Mouse (Mus musculus) forebrain, embryonic 14.5 days (tissue): ENCODE measurements around the gene Adgrg3. TPM values are rescaled to one million over a fixed set of nuclear protein-coding genes. Genes with fewer than 3 reads are reported as not detected.
"Not testable (repeated sequence)": the region's sequence is repeated elsewhere in the genome, so short reads cannot be mapped to it uniquely, and the experiment has no call there.

Experiments
- ATAC-seq: fragments of 200-750 bp; cut with Nextera tagmentation; 2 replicates; pipeline ENCODE4 v1.8.0; 2017; ENCODE audit warnings: mild to moderate bottlenecking, moderate library complexity
- DNase-seq: peaks from one replicate; pipeline ENCODE4 v3.0.0-alpha.2; 2015; ENCODE audit warnings: low spot score
- H3K27ac ChIP-seq: fragments of 300-500 bp; sonication (generic); 2 replicates; pipeline ENCODE4 v1.5.1; 2014; ENCODE audit warnings: low read depth, mild to moderate bottlenecking, control low read depth, low read length, moderate library complexity
- H3K27me3 ChIP-seq: fragments of 300-500 bp; sonication (generic); replicated peaks from 2 replicates; pipeline ENCODE4 v1.6.1; 2014; ENCODE audit warnings: low read length, control low read depth, mixed read lengths; ENCODE audit not compliant: control insufficient read depth, insufficient read depth
- H3K36me3 ChIP-seq: fragments of 300-500 bp; sonication (generic); 2 replicates; pipeline ENCODE4 v1.6.1; 2014; ENCODE audit warnings: low read length, control low read depth; ENCODE audit not compliant: control insufficient read depth, insufficient read depth
- H3K4me1 ChIP-seq: fragments of 300-500 bp; sonication (generic); 2 replicates; pipeline ENCODE4 v1.6.1; 2014; ENCODE audit warnings: antibody characterized with exemption, low read length, control low read depth; ENCODE audit not compliant: control insufficient read depth, insufficient read depth
- H3K4me2 ChIP-seq: fragments of 300-500 bp; sonication (generic); 2 replicates; pipeline ENCODE4 v1.6.1; 2014; ENCODE audit warnings: mild to moderate bottlenecking, control low read depth, low read length
- H3K4me3 ChIP-seq: fragments of 300-500 bp; sonication (generic); 2 replicates; pipeline ENCODE4 v1.5.1; 2014; ENCODE audit warnings: low read depth, low read length, control low read depth
- H3K9ac ChIP-seq: fragments of 300-500 bp; sonication (generic); 2 replicates; pipeline ENCODE4 v1.6.1; 2014; ENCODE audit warnings: mild to moderate bottlenecking, low read length, control low read depth, moderate library complexity
- H3K9me3 ChIP-seq: fragments of 300-500 bp; sonication (generic); replicated peaks from 2 replicates; pipeline ENCODE4 v1.6.1; 2016; ENCODE audit warnings: low read length, control low read depth, mixed read lengths; ENCODE audit not compliant: control insufficient read depth
- WGBS: fragments of 180-500 bp; shearing (Covaris S2); extraction: QIAGEN DNeasy Blood & Tissue Kit; methylation state at CpG from one replicate; pipeline ENCODE4 v1.1.7; 2014; 5-methylcytosine and 5-hydroxymethylcytosine counted together
- polyA plus RNA-seq: library from polyadenylated mRNA; unstranded; fragments of >200 nt; fragmentation: Nextera tagmentation; extraction: Ambion mirVana; gene quantifications from 2 replicates; pipeline ENCODE4 v1.2.1, GENCODE M21; 2014

Gene Adgrg3
- polyA plus RNA-seq, 1 experiment from 2014 or later, result 1.2 TPM

- Histone ChIP-seq H3K36me3 (no peaks in the 10 kb centered on the region), H3K27me3 (no peaks in the 10 kb centered on the region), H3K9me3 (no peaks in the 10 kb centered on the region), H3K4me2 (no peak overlapping the region), H3K4me3 (no peak overlapping the region), H3K27ac (no peak overlapping the region), H3K9ac (no peak overlapping the region), H3K4me1 (no peaks in the 10 kb centered on the region)
- ATAC-seq (no peak), DNase-seq (no peak)
- 74% methylated on average over 2 of the region's 2 CpGs for WGBS
These were observed 7.9 kb downstream of the Adgrg3 start for GRCm38 (mm10) chr8:95025421-95025820.

GRCm38 (mm10) chr8:95028391-95028790, 10.9 kb downstream of the Adgrg3 start:
- not testable (repeated sequence) for ATAC-seq, H3K4me3 ChIP-seq, H3K4me1 ChIP-seq, H3K9ac ChIP-seq, H3K36me3 ChIP-seq, H3K4me2 ChIP-seq, H3K27ac ChIP-seq, DNase-seq, H3K9me3 ChIP-seq, H3K27me3 ChIP-seq
- 52% methylated on average over 7 of the region's 7 CpGs for WGBS

- ATAC-seq (peak; percentile 68), DNase-seq (peak; percentile 44)
These were observed 19.8 kb downstream of the Adgrg3 start for GRCm38 (mm10) chr8:95037106-95037925.

GRCm38 (mm10) chr8:95041883-95042784, 24.6 kb downstream of the Adgrg3 start:
- Histone ChIP-seq H3K4me2 (no peak overlapping the region), H3K4me1 (no peaks in the 10 kb centered on the region), H3K9me3 (no peaks in the 10 kb centered on the region), H3K9ac (no peak overlapping the region), H3K4me3 (no peak overlapping the region), H3K27me3 (no peaks in the 10 kb centered on the region), H3K36me3 (no peaks in the 10 kb centered on the region), H3K27ac (no peak overlapping the region)
- DNase-seq, result no peak
- 74% methylated on average over 6 of the region's 6 CpGs for WGBS
- no peak for ATAC-seq

More at GRCm38 (mm10) chr8:95037106-95037925, 19.8 kb downstream of the Adgrg3 start:
- WGBS, result 67% methylated on average over 7 of the region's 7 CpGs
- Histone ChIP-seq H3K27me3 (no peaks in the 10 kb centered on the region), H3K27ac (no peak overlapping the region), H3K4me1 (no peaks in the 10 kb centered on the region), H3K4me2 (no peak overlapping the region), H3K36me3 (no peaks in the 10 kb centered on the region), H3K9me3 (no peaks in the 10 kb centered on the region), H3K4me3 (no peak overlapping the region), H3K9ac (no peak overlapping the region)

- DNase-seq, result no peak
- 74% methylated on average over 4 of the region's 4 CpGs for WGBS
- Histone ChIP-seq H3K27ac (no peak overlapping the region), H3K27me3 (no peaks in the 10 kb centered on the region), H3K36me3 (no peaks in the 10 kb centered on the region), H3K4me2 (no peak overlapping the region), H3K9me3 (no peaks in the 10 kb centered on the region), H3K4me3 (no peak overlapping the region), H3K9ac (no peak overlapping the region), H3K4me1 (no peaks in the 10 kb centered on the region)
- no peak for ATAC-seq
These were observed 27.3 kb downstream of the Adgrg3 start for GRCm38 (mm10) chr8:95044811-95045210.

- H3K27me3 ChIP-seq, result no peaks in the 10 kb centered on the region
- no peak overlapping the region for H3K4me2 ChIP-seq
- H3K4me1 ChIP-seq, result no peaks in the 10 kb centered on the region
- DNase-seq, result no peak
- ATAC-seq, result no peak
- H3K4me3 ChIP-seq, result no peak overlapping the region
- WGBS, result 70% methylated on average over 3 of the region's 3 CpGs
- H3K9ac ChIP-seq, result no peak overlapping the region
- no peaks in the 10 kb centered on the region for H3K36me3 ChIP-seq
- no peak overlapping the region for H3K27ac ChIP-seq
- no peaks in the 10 kb centered on the region for H3K9me3 ChIP-seq
These were observed 29.5 kb downstream of the Adgrg3 start for GRCm38 (mm10) chr8:95046982-95047381.

GRCm38 (mm10) chr8:95047884-95048680, 30.6 kb downstream of the Adgrg3 start:
- WGBS, result 68% methylated on average over 6 of the region's 6 CpGs
- no peak overlapping the region for H3K9ac ChIP-seq
- H3K27me3 ChIP-seq, result no peaks in the 10 kb centered on the region
- H3K9me3 ChIP-seq, result no peaks in the 10 kb centered on the region
- H3K4me2 ChIP-seq, result no peak overlapping the region
- no peak overlapping the region for H3K27ac ChIP-seq
- no peak overlapping the region for H3K4me3 ChIP-seq
- no peak for ATAC-seq
- H3K36me3 ChIP-seq, result no peaks in the 10 kb centered on the region
- no peak for DNase-seq
- no peaks in the 10 kb centered on the region for H3K4me1 ChIP-seq

- no peaks in the 10 kb centered on the region for H3K4me1 ChIP-seq
- no peak overlapping the region for H3K9ac ChIP-seq
- ATAC-seq (no peak), DNase-seq (no peak)
- no peaks in the 10 kb centered on the region for H3K9me3 ChIP-seq
- H3K27me3 ChIP-seq, result no peaks in the 10 kb centered on the region
- no peak overlapping the region for H3K4me2 ChIP-seq
- WGBS, result 87% methylated on average over 2 of the region's 2 CpGs
- no peak overlapping the region for H3K27ac ChIP-seq
- no peaks in the 10 kb centered on the region for H3K36me3 ChIP-seq
- H3K4me3 ChIP-seq, result no peak overlapping the region
These were observed 32.1 kb downstream of the Adgrg3 start for GRCm38 (mm10) chr8:95049636-95050035.
